Mouse (Mus musculus) B cell, adult 2 months (primary cell): ENCODE data around the gene Bloc1s3.
"Not testable (repeated sequence)": the region's sequence is repeated elsewhere in the genome, so short reads cannot be mapped to it uniquely, and the experiment has no call there.

Experiments
- DNase-seq, 2 experiments: peaks; one replicate each; pipeline ENCODE4 v3.0.0; 2022

Bloc1s3 gene

GRCm38 (mm10) chr7:19512353-19512752 is 4.2 kb upstream of the Bloc1s3 start:
- no peak for DNase-seq

- DNase-seq = not testable (repeated sequence)
These were observed 3.8 kb upstream of the Bloc1s3 start for GRCm38 (mm10) chr7:19511934-19512333.

- no peak for DNase-seq
These were observed 1.6 kb upstream of the Bloc1s3 start for GRCm38 (mm10) chr7:19509786-19510185.

- no peak for DNase-seq
These were observed 879 bp upstream of the Bloc1s3 start for GRCm38 (mm10) chr7:19508924-19509568.

- peak; percentile 28 to 32 for DNase-seq
These were observed 570 bp downstream of the Bloc1s3 start for GRCm38 (mm10) chr7:19507612-19507981.

GRCm38 (mm10) chr7:19506969-19507611 is 1.1 kb downstream of the Bloc1s3 start:
- DNase-seq = peak; percentile 40 to 53

GRCm38 (mm10) chr7:19506326-19506725 is 1.8 kb downstream of the Bloc1s3 start:
- peak in 1 of 2 experiments; percentile 42 for DNase-seq

- DNase-seq = peak; percentile 63 to 66
These were observed 4.6 kb downstream of the Bloc1s3 start for GRCm38 (mm10) chr7:19503481-19504068.

GRCm38 (mm10) chr7:19501658-19502057 is 6.5 kb downstream of the Bloc1s3 start:
- DNase-seq = no peak

GRCm38 (mm10) chr7:19500420-19501363 is 7.5 kb downstream of the Bloc1s3 start:
- DNase-seq = no peak

GRCm38 (mm10) chr7:19498326-19498725 is 9.8 kb downstream of the Bloc1s3 start:
- no peak for DNase-seq

- DNase-seq = no peak
These were observed 12.0 kb downstream of the Bloc1s3 start for GRCm38 (mm10) chr7:19496214-19496555.

GRCm38 (mm10) chr7:19495521-19496213 is 12.5 kb downstream of the Bloc1s3 start:
- DNase-seq = no peak

- DNase-seq = no peak
These were observed 13.3 kb downstream of the Bloc1s3 start for GRCm38 (mm10) chr7:19494751-19495474.

- DNase-seq = peak; percentile 35 to 42
These were observed 16.4 kb downstream of the Bloc1s3 start for GRCm38 (mm10) chr7:19491731-19492130.

GRCm38 (mm10) chr7:19489525-19489924 is 18.6 kb downstream of the Bloc1s3 start:
- DNase-seq = no peak

- DNase-seq = no peak
These were observed 21.6 kb downstream of the Bloc1s3 start for GRCm38 (mm10) chr7:19486549-19486948.

- no peak for DNase-seq
These were observed 22.7 kb downstream of the Bloc1s3 start for GRCm38 (mm10) chr7:19485488-19485887.

- no peak for DNase-seq
These were observed 24.9 kb downstream of the Bloc1s3 start for GRCm38 (mm10) chr7:19483281-19483680.

- DNase-seq = no peak
These were observed 30.4 kb downstream of the Bloc1s3 start for GRCm38 (mm10) chr7:19477624-19478384.

GRCm38 (mm10) chr7:19477084-19477483 is 31.1 kb downstream of the Bloc1s3 start:
- no peak for DNase-seq
